Mouse (Mus musculus) urinary bladder, postnatal 10 days (tissue): ENCODE results near the gene Rpl34.
A peak's percentile ranks its signal among the peaks of the same experiment; 100 is the strongest.

Experiments used
- DNase-seq: peaks from one replicate; pipeline ENCODE4 v3.0.0; 2022; ENCODE audit warnings: low spot score

Rpl34 gene

DNA sequence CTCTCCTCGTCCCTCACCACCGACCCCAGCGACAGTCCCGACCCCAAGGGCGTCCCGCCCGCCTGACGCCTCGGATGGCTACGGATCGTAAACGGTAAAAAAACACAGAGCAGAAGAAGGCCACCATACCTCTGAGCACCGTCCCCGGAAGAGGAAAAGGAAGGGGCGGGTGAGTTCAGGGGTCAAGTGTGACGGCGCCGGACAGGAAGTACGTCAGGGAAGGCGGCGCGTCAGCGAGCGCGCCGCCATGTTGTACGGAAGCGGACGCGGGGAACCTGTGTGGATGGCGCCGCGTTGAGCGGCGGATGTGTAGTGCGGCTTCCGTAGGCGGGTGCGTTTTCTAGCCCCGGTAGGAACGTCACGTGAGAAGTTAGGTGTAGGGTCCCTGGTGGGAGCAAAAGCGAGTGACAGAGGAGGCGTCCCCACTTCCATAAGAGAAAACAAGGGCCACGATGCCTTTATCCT lies at the start of gene Rpl34:
Gene Rpl34, minus strand, starts transcription at position 210 of the 465 bp plus-strand sequence.
- peak; percentile 71 for DNase-seq

DNA sequence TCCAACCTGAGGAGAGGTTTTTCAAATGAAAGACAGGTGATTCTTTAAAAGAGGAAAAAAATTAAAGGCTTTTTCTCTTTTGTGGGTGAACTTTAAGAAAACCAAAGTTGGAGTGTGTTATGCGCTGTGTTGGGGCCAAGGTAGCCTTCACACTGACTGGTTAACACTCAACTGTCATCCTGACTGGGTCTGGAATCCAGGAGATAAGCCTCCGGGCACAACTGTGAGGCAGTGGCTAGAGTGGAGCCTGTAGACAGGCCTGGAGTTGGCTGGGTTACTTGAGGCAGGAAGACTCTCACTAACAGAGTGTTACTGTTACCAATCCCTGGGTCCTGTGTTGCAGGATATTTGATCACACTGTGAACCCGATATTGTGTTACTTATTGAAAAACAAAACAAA lies 38.0 kb upstream of the Rpl34 start:
- no peak for DNase-seq

DNA sequence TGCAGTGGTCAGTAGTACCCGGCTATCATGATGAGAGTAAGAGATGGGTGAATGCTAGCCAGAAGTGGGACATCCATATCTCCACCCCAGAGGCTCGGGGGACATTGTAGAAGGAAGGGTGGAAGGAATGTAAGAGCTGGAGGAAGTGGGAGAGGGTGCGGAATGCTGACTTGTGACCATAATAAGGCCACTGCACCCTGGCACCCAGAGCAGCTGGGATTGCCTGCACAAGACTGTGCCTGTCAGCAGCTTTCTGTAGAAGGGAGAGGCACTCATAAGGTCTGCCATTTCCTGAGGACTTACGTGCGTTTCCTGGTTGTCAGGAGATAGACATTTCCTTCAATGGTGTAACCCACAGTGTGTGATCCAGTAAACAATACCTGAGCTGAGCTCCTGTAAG lies 33.9 kb upstream of the Rpl34 start:
- DNase-seq = no peak

DNA sequence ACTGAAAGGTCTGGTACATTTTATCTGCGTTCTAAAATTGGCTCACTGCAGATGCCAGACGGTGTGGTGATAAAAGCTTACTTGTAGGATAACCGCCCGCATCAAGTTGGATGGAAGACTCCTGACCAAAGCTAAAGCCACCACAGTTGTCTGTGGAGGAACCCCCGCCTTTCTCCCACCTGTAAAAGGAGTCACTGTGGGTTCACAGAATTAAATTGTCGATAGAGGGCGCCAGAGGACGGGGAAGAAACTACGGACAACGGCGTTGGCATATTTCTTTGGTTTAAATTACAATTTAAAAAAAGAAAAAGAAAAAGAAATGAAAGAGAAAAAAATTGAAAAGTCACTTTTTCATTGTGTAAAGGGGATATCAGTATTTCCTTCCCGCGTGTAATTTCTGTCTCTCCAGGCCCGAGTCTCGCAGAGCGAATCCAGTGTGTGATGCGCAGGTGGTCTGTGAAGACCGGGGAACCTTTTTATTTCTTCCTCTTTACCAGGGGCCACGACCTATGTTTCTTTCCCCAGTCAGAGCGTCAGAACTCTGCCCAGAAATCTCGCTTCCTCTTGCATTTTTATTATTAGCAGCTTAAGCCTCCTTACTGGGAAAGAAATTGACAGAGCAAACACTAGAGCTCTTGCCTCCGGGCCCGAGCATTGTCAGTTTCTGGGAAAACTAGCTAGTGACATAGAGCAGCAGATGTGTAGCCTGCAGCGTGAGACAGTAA lies 30.7 kb upstream of the Rpl34 start:
- no peak for DNase-seq

DNA sequence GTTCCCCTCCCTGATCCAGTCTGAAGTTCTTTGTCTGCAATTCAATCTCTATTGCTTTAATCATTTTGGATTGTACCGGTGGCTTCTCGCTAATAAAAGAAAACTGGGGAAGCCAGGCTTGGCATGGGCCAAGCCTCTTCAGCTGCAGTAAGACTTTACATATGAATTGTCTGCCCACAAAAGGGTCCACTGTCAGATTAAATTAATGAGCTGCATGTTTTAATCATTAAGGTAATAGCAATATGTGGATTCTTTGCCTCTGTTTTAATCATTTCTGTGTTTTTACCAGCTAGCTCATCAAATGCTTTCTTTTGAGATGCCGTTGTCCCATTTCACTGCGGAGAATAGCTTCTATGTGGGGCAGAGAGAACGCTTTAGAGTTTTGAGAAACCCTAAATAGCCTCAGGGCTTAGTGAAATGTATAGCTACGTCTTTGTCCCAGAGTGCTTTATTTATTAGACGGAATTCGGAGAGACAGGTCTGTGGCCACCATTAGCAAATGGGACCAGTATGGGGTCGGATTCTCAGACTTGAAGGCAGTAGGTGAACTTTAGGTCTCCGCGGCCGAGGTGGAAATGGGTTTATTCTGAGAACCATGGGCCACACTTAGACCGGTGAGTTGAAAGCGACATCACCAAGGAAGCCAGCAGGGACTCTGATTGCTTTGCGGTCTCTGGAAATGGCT lies 28.1 kb upstream of the Rpl34 start:
- DNase-seq = no peak

DNA sequence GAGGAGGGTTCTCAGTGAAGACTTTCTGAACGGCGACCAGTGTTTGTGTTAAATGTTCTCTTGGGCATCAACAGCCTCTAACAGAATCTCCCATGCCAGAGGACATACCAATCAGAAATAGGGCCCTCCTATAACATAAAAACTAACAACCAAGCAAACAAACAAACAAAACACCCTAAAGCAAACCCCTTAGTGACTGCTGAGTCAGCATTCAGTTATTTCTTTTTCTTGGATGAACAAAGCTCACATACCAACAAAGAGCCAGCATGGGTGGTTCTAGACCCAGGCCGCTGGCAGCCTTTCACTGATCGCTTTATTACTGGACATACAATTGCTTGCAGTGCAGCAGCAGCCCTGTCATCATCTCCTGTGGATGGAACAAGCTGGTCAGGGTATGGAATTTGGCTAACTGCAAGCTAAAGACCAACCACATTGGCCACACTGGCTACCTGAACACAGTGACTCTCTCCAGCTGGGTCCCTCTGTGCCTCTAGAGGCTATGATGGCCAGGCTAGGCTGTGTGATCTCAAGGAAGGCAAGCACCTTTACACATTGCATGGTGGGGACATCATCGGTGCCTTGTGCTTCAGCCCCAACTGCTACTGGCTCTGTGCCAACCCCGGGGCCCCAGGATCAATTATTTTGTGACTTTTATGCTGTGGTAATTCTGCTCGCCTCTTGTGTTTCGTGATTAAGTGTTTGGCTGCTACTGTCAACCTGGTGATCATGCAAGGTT lies 27.1 kb upstream of the Rpl34 start:
- DNase-seq = no peak

DNA sequence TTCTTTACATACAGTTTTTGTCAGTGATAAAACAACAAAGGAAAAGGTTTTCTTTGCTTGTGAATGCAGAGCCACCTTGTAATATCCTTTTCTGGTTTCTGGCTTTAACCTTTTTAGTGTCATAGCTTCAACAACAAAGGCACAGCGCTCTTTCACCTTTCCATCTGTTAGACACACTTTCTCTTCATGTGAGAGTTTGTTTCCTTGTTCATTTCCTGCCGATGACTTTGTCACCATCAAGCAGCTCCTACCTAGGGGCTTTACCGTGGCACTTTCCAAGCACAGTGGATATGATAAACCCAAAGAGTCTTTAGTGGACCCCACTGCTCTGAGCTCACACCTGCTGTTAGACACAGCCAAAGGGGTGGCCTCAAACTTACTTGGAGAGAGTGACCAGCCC lies 19.0 kb upstream of the Rpl34 start:
- no peak for DNase-seq

DNA sequence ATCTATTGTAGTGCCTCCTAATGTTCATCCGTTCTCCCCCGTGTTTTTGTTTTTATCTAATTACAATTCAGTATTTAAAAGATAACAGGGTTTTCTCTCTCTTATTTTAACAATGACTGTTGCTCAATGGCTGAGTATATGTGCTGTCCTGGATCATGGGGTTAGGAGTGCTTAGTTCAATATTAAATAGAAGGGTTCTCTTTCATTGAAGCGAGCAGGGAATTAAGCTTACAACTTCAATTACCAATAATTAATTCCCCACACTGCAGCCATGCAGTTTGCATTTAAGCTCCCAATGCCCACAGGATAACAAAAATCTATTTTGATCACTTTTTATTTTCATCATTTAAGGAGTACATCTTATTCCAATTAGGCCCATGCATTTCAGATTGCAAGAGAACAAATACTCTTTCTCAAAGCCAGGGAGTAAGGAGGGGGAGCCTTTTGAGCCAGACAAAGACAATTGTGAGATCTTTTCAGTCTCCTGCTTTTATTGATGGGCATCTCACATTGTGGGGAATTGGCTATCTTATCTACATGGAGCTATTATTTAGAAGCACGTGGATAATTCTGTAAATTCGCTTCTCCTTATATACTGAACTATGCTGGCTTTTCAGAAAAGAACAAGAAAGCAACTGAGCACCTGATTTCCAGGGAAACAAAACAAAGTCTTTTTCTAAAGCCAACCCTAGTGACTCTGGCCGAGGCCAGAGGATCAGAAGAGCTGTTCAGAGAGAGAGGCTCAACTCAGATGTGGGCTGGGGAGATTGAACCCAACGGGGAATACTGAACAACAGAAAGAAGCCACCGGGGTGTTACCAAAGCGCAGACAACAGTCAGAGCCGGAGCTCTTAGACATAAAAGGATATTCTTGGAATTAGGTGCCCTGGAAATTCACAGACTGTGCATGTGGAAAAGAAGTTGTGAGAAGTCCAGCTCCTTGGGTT lies 16.7 kb upstream of the Rpl34 start:
- no peak for DNase-seq

DNA sequence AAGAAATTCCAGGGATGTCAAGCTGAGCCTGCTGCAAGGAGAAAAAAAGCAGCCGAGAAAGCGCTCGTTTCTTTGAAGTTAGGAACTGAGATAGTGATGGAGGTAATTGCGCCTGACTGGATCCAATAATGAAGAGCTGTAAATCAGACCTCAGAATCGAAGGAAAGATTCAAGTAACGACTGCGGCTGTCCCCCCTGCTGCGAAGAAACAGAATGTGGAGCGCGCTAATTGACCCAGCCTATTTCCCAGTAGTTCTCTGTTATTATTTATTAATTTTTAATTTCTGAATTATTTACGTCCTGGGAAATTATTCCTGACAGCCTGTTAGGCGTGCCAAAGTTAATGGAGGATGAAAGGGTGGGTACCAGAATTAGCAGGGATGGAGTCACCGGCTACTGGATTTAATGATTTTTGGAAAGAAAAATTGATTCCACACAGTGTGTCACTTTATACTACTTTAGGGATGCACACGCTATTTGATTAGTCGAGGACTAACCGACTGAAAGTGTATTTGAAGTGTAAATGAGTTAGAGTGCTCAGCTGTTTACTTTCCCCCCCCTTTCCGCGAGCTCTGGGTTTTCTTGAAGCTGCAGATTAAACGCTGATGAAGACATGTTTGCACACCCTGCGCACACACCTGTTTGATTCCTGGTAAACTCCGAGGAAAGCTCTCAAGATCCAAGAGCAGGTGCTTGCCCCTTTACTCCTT lies 7.6 kb upstream of the Rpl34 start:
- DNase-seq = no peak

DNA sequence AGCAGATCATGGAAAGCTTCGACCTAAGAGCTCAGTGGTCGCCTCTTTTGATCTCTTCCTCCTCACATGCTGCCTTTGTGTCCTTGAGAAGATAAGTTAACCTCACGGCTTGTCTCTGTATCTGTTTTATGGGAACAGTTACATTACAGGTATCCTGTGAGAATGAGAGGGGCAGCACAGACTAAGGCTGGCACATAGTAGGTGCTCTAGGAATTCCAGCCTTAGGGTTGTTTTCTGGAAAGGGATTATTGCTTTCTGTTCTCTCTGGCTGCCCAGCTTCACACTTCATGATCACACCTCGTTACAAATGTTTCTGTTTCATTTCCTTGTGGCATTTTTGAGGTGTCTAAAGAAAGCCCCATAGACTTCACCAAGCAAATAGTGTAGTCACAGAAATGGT lies 6.6 kb upstream of the Rpl34 start:
- no peak for DNase-seq

DNA sequence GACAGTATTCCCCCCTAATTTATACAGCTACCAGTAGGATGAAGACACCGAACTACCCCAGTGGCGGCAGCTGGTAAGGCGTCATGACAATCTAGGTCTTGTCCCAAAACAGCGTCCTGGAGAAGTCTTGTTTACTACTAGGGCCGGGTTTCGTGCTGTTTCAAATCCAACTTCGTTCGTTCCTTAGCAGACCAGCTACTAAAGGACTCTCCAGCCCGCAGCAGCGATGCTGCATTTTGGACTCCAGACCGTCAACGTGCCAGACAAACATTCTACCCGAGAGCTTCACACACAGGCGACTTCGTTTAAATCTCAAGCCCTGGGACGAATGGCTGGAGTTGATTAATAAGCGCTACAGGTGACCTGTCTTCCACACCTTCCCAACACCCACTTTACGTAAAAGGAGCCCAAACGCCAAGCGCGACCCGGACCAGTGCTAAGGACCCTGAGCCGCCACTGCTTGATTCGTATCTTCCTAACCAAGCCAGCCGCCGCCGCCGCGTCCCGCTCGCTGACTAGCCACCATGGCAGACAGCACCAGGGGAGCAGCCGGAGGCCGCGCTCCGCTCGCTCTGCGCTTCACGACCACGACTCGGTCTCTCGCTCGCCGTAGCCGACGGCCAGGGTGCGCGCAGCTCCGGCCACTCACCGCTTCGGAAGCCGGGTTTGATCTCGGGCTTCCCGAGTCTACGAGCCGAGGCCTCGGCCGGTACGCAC lies 568 bp downstream of the Rpl34 start:
- no peak for DNase-seq

DNA sequence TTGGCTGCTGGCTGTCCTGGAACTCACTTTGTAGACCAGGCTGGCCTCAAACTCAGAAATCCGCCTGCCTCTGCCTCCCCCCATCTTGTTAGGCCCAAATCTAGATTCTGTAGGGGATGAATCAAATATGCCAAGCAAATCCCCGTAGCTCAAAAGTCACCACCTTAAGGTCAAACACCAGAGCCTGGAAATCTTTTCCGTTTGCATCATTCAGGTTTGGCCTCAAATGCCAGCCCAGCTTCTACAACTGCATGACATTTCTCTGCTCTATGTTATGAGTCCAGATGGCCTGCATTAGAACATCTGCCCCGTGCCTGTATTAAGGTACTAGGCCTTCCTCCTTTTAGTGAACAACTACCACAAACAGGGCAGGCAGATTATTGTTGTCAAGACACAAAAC lies 2.5 kb downstream of the Rpl34 start:
- DNase-seq = no peak

DNA sequence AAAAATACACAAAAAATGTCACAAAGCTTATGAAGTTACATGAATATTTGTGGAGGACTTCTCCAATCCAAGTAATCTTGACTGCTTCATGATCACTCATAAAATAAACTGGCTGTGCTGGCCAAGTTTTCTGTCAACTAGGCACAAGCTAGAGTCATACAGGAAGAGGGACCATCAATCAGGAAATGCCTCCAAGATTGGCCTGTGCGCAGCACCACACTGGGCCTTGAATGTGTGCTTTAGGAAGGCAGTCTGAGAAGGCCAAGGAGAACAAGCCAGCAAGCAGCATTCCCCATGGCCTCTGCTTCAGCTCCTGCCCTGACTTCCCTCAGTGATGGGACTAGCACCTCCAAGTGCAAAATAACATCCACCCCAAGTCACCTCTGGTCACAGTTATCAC lies 3.2 kb downstream of the Rpl34 start:
- no peak for DNase-seq

DNA sequence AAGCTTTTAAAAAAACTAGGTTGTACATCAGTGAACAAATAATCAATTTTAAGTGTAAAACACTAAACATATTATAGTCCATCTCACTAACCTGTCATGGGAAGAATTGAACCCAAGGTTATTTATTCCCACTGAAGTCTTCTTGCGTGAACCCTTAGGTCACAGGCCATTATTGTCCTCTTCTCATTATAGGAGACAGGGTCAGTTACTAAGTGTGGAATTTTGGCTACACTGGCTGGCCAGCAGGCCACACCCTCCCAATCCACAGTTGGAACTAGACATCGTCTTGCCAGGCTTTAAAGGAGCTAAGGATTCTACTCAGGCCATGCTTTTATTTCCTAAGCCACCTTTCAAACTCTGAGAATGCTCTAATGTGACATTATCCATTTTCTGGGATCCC lies 4.5 kb downstream of the Rpl34 start:
- DNase-seq = no peak

DNA sequence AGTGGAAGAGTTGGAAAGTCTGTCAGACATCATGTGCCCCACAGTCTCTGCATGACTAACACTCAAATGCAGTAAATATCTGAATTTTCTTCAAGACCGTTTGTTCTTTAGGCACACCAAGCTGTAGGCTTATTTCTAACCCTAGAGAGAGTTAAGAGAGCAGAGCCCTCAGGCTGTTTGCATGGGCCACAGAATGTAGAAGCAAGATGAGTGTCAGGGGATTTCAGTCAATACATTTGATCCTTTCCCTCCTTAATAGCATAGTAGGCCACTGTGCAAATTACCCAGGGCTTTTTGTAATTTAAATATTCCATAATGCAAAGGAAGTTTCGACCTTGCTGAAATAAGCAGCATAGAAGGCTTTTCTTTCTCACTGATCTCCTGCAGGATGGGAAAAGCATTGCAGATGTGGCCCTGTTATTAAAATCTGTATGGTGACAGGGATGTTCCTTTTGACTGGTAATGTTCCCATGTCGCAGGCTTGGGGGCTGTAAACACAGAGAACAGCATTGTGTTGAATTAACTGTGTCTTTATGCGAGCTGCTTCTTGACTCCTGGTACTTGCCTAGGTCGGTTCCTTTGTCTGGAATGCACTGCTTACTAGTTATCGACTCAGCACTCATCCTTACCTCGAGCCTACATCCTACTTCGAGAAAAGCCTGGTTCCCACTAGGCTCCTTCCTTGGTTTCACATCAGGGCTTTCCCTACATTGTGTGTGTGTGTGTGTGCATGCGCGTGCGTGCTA lies 7.3 kb downstream of the Rpl34 start:
- no peak for DNase-seq

DNA sequence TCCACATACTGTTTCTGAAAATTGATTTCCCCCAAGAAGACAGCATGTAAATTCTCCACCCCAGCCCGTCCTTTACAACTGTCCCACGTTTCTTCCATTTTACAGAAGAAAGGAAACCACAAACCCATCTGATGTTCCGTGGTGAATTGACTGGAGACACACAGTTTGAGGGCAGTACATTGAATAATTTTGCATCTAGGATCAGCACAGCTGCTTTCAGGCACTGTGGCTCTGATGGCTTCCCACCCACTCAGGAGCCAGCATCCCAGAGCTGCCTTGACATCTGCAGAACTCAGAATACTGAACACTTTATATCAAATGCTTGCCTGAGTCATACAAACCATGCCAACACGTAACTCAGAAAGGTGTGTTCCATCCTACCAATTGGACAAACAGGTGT lies 10.0 kb downstream of the Rpl34 start:
- DNase-seq = no peak

DNA sequence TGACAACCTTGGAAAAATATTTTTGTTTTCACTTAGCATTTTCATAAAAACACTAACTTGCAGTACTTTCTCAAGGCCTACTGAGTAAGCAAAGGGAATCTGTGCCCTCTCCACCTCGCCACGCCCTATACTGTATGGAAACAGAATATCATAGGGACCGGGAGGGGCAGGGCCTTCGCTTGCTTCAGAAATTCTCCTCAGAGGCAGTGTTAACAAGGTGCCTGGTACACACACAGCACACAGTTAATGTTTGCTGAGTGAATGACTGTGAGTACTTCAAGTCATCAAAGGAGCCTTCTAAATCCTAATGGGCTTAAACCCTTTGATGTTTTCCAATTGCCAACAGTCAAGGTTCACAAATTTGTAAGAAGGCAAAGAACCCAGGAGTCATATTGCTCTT lies 11.3 kb downstream of the Rpl34 start:
- no peak for DNase-seq

DNA sequence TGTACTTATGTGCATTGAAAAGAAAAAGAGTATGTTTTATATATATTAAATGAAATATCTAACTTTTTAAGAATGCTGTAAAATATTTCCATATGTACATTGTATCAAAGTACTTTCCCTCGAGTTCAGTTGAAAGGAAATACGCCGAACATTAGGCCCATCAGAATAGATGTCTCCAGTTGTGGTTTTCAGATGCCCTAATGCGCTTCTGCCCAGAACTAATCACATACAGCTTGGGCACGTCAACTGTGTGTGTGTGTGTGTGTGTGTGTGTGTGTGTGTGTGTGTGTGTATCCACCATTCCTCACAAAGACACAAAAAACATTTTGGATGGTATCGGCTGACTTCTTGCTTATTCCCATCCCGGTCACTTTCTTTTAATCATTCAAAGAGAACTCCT lies 13.6 kb downstream of the Rpl34 start:
- no peak for DNase-seq

DNA sequence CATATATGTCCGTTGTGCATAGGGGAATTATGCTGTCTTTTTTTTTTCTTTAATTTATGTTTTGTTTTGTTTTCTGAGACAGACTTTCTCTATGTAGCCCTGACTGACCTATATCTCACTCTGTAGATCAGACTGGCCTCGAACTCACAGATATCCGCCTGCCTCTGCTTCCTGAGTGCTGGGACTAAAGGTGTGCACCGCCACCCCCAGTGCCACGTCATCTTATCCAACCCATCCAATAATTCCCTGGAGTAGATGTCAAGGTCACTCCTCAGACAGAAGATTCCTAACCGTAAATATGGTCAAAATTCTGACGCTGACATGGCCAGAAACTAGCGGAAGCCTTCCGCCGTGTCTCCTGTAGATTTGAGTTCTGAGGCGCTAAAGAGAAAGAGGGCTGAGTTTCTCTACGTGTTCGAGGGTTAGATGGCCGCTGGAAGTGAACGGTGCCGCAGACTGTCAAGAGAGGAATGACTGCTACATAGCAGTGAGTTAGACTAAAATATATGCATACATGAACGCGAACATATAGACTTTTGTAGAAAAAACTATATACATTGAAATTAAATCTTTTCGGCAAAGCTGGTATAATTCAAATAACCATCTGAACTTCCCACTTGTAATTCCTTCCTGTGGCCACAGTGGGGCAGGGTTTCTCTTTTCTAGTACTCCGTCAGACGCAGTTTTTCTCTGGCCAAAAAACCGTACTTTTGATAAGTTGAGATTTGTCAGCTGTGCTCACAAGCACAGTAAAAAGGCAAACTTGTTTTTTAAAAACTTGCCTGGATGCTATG lies 15.2 kb downstream of the Rpl34 start:
- no peak for DNase-seq
